Mouse (Mus musculus) mouse embryonic stem cell (cell line): ENCODE data around the gene Tbc1d4.

ENCODE experiments used
- in situ Hi-C, 2 experiments: fragments of 300-500 bp; cut with MboI; formaldehyde crosslinking; loops; 1 replicate in 1 of 2; 3 replicates in 1 of 2; pipeline ENCODE4 v1.14.3; 2019 to 2020; ENCODE audit warnings: low sequenced_read_pairs in 2 of 2, low pct_unique_long_range_greater_than_20kb in 1 of 2, mixed read lengths in 1 of 2; ENCODE audit not compliant: unreplicated experiment in 1 of 2

The Tbc1d4 gene

DNA sequence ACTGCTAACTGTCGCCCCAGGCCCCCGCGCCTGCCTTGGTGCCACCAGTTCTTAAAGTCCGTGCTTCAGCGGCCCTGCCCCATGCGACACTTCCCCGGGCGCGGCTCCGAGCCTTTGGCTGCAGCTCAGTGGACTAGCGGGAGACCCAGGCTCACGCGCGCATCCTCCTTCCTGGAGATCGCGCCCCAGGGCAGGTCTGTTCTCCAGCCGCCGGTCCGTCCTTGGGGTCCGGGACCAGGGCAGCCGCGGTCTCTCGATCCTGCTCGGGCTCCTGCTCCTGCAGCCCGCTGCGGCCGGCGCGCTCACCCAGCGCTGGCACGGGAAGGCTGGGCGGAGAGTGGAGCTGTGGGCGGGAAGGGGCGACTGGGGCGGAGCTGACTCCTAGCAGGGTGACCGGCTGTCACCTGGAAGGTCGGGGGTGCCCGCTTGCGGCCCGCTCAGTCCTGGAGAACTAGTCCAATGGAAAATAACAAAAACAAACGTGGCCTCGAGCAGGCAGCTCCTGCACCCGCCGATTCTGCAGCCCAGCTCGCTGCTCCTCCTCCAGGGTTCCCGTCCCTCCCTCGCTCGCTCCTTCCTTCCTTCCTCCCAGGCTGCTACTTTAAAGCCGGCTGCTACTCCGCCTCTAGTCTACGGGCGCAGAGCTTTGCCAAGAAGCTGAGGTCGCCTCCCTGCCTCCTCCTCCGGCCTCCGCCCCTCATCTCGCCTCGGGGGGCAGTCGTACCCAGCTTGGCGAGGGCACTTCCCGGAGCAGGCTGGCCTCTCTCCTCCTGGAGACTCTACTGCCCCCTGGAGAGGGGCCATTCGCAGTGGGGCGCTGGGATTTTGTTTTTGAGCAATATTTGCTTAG, at the start of gene Tbc1d4:
Tbc1d4 (minus strand) TSS at position 673 of the 850 bp plus-strand sequence.
- in situ Hi-C loops, result no loop called here

DNA sequence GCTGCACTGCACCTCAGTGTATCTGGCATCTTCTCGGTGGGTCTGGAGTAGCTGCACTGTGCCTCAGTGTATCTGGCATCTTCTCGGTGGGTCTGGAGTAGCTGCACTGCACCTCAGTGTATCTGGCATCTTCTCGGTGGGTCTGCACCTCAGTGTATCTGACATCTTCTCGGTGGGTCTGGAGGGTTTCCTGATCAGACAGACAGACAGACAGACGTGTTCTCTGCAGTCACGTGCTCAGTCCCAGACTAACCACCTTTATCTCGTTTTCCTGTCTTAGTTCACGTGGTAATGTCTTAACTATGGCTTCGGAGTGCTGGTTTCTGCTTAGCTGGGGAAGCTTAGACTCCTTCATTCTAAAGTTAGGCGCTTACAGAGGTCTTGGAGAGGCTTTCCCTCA, 47.3 kb upstream of the Tbc1d4 start:
- in situ Hi-C loops, result no loop called here

DNA sequence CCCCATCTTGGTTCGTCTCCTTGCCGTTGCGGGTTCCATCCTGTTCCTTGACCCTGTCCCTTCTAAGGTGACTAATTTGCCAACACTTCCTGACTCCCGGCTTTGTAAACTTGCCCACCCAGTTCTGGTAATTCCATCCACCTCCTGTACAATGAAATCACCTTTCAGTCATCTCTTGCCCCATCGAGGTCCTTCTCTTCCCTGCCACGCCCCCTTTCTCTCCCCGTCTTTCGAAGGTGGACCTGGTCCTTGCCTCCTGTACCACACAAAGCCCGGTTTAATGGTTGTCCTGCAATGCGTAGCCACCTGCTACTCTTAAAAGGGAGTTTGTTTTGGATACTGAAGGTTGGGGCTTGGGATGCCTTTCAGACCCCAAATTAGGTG, 45.5 kb upstream of the Tbc1d4 start:
- in situ Hi-C loops, result no loop called here

DNA sequence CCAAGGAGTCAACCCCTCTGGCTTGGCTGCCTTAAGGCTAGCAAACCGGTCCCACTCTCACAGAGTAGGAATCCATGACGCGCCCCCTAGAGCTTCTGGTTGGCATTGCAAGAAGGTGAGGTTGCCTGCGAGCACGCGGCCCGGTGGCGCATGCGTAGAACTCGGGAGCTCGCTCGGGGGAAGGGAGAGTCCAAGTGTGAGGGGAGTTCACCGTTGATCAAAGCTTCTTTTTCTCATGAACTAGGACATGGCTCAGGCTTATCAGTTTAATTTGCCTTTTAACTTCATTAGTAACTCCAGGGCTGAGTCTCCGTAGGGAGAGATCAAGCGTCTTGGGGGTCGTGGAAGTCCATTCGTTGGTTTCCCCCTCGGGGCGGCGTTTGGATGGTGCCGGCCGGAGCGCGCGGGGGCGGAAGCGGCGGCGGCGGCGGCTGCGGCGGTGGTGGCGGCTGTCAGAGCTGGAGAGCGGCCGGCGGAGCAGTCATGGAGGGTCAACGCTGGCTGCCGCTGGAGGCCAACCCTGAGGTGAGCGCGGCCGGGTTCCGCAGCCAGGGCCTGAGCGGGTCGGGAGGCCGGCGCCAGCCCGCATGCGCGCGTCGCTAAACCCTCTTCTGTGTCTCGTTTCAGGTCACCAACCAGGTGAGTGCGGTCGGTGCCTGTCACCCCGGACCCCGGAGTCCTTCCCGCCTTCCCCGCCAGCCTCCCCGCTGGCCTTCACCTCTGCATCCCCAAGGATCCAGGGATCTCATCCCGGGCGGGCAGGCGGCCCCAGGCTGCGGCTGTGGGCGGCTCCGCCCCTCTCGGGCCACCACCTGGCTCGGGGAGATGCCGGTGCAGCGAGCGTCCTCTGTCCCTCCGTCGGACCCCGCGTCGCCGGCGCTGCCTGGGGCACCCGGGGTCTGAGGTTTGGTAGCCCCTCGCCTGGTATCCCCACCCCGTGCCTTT, 44.9 kb upstream of the Tbc1d4 start, which contains the start of gene Uchl3:
Uchl3 (plus strand) TSS at position 387 of the 945 bp plus-strand sequence.
- in situ Hi-C loops, result no loop called here

DNA sequence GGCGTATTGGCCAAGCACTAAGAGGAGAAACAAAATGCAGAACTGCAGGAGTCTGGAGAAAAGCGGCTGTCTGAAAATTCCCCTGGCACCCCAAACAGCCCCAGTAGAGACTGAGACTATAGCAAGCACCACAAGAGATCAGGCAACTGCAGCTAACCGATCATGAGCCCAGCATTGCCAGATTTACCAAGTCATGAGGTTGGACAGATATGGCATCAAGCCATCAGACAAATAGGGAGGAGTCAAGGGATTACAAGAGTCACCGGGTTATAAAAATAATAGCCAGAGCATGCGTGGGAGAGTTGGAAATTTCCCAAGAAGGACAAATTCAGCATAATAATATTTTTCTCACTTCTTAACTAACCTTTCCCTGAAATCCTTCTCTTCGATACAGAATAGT, 43.6 kb upstream of the Tbc1d4 start:
- in situ Hi-C loops, result no loop called here

DNA sequence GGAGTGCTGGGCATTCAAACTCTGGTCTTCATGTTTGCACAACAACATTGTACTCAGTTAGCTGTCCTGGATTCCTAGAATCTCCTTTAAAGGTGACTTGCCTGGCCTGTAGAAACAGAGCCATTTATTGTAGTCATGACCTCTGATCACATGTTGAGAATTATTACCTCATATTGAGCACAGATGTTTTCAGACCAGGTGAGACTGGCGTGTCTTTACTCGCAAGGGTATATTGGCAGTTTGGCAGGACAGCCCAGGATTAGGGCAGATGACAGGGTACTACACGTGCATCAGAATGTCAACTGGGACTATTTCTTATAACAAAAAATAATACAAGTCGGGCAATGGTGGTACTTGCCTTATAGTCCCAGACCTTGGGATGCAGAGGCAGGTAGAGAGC, 41.6 kb upstream of the Tbc1d4 start:
- in situ Hi-C loops, result no loop called here

DNA sequence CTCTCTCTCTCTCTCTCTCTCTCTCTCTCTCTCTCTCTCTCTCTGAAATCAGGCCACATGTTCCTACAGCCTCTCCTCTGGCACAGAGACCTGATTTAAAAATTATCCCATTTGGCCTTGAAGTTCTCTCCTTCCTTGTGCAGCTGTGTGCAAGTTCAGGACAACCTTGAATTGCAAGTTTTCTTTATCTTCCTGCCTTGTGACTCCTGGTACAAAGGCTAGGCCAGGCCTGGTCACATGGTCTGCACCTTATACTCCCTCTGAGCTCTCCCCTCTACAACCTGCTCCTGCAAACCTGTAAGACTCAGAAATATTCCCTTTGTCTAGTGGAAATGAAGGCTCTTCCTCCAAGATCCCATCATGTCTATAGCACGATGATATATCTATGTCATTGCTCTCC, 36.0 kb upstream of the Tbc1d4 start:
- in situ Hi-C loops, result no loop called here

DNA sequence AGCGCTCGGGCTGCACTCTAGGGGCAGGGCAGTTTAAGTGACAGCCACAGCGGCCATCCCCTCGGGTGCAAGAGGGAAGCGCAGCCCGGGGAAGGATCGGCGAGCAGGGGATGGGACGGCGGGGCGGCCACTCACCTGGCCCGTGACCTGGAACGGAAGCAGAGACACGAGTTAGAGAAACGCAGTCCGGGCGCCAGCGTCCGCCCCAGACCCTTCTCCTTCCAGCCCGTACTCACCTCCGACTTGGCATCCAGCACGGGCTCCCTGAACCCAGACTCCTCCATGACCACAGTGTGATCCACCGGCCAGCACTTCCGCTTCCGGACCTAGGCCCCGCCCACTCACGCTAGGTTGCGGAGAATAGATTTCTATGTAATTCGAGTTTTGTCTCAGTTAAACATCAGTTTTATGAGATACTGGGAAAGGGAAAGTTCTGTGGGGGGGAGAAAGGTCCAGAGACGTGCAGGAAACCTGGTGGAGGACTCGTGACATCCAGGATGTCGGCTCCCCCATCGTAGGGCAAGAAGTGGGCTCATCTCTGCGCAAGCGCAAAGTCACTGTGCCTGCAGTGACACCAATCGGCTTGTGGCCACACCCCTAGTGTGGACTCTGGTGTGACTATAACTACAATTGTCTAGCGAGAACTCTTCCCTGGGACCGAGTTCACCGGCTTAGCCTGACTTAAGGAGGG, 31.3 kb upstream of the Tbc1d4 start, which contains the start of gene Commd6:
Commd6 (minus strand) TSS at position 534 of the 691 bp plus-strand sequence.
- in situ Hi-C loops, result no loop called here

DNA sequence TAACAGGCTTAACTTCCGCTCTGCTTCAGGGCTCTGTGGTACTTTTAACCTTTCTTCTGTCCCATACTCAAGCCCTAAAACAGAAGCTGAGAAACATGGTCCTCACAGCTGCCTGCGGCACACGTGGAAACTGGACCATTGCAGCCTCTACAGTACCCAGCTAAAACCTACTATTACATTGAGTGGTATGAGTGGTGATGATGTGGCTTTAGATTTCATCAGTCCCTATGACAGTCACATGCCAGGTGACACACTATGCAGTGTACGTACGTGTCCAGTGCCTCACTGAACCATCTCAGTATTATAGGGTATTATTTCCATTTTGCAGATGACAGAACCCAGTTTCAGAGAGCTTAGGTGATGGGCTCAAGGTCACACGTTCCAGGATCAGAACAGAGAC, 28.4 kb upstream of the Tbc1d4 start:
- in situ Hi-C loops, result no loop called here

DNA sequence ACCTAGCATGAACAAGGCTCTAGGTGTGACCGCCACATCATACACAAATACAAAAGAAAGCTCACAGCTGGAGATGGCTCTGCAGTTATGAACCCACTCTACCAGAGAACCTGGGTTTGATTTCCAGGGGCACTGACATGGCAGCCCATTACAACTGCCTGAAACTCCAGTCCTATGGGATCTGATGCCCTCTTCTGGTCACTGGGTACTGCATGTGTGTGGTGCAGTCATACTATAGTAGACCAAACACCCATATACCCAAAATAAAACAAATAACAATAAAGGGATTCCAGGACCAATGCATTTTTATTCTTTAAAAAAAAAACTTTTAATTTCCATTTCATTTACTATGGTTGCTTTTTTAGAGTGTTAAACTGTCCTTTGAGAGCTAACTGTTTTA, 26.8 kb upstream of the Tbc1d4 start:
- in situ Hi-C loops, result no loop called here

DNA sequence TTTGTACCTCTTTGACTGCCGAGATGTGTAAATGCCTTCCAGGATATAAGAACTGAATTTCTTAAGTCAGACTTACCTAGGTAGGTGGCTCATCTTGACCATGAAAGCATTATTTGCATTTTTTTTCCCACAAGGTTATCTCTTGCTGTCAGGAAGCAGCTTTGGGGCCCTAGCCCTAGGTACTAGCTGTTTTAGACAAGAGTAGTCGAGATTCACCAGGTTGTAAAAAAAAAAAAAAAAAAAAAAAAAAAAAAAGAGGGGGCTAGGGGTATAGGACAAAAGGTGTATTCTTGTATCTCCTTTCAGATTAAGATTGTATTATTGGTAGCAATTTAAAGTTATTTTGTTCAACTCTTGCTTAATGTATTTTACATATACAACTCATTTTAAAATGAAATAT, 21.6 kb upstream of the Tbc1d4 start:
- in situ Hi-C loops, result no loop called here

DNA sequence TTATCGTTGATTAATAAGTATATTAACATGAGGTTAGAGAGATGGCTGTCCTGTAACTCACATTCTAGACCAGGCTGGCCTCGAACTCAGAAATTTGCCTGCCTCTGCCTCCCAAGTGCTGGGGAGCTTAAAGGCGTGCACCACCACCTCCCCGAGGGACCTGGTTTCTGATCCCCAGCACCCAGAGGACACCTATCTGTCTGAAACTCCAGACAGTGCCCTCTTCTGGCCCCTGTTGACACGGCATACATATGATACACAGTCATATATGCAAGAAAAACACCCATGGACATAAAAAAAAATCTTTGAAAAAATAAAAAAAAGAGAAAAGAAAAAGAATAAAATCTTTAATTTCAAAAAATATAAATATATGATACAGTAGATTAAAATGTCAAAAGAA, 8.7 kb upstream of the Tbc1d4 start:
- in situ Hi-C loops, result no loop called here

DNA sequence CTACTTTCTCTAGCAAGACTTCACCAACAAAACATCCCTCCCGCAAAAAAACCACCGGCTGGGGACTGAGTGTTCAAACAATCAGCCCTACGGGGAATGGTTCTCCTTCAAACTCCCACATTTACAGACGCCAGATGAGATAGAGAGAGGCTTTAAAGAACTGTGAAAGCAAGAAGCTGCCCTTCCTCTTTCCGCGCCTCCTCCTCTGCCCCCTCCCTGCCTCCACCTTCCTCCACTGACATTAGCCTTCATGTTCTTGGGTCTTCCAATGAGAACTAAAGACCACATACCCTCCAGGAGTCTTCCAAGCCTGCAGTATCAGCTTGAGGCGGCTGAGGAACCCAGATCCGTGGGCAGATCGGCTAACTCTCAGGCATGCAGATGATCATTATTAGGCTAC, 7.2 kb upstream of the Tbc1d4 start:
- in situ Hi-C loops, result no loop called here

DNA sequence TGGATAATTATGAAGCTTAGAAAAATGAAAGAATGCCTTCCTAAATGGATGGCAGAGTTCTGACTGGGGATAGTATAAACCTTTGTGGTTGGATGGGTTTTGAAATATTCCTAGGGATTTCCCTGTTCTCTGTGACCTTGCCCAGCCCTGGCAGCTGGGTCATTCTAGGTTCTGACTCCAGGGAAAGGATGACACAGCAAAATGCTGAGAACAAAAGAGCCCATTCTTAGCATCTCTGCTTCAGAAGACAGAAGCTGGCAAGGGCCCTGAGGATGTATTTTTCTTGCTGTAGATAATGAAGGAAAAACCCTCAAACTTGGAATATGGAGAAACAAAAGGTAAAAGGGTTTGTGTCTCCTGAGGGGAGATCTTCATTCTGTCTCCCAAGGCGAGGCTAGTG, 4.2 kb upstream of the Tbc1d4 start:
- in situ Hi-C loops, result no loop called here

DNA sequence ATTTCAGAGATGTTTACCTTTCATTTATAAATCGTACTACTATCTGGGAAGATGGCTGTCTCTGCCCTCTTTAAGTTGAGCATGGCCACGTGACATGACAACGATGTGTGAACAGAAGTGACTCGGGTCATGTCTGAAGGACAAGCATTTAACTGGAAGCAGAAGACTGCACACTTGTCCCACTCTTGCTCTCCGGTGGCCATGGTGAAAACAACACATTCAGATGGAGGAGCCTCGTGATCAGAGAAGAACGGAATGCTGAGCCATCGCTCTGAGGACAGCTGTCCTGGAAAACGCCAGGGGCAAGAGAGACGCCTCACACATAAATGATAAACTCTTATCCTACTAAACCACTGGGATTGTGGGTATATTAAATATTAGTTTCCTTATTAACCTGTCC, 1.7 kb upstream of the Tbc1d4 start:
- in situ Hi-C loops, result no loop called here

DNA sequence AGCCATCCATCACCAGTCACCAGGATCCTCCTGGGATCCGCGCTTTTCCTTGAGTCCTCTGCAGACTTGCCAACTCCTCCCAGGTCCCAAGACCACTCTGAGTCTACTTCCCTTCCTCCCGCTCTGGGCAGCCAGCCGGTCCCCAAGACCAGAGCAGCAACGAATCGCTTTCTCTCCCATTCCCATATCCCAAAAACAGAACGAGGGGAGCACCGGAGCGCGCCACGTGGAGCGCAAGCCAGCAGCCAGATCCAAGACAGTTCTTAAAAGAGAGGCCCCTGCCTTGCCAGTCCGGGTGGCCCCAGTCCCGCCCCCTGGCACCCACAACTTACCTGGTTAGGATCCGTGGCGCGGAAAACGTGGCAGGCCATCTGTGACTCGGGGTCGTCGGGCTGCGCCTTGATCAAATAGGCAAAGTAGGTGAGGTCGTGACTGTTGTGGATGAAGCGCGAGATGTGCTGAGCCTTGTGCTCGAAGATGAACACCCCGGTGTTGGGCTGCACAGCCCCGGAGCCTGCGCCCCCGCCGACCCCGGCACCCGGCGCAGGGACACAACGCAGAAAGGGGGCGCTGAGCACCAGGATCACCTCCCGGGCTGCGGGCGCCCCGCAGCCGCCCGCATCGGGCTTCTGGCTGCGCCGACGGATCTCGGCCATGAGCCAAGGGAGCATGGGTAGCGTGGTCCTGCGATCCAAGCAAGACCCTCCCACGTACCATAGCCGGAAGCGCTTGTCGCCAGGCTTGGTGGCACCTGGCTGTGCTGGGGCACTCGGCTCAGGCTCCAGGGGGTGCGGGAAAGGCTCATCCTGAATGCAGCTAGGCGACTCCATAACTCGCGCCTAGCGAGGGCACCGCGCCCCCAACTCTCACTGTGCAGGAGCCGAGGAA, 1.1 kb downstream of the Tbc1d4 start:
- in situ Hi-C loops, result no loop called here

DNA sequence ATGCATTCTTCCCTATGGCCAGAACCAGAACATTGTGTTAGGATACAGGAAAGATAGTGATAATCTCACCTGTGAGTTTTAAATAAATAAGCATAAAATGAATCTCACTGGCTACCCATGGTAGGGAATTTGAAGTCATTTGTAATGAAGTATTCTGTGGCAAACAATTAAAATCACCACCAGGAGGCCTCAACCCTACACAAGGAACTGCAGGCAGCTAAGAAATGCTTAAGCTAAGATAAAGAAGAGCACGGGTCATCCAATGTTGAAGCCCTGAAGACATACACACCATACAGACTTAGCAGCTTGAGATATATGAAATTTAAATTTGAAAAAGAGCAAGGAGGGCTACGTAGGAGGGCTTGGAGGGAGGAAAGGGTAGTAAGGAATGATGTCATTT, 3.1 kb downstream of the Tbc1d4 start:
- in situ Hi-C loops, result no loop called here

DNA sequence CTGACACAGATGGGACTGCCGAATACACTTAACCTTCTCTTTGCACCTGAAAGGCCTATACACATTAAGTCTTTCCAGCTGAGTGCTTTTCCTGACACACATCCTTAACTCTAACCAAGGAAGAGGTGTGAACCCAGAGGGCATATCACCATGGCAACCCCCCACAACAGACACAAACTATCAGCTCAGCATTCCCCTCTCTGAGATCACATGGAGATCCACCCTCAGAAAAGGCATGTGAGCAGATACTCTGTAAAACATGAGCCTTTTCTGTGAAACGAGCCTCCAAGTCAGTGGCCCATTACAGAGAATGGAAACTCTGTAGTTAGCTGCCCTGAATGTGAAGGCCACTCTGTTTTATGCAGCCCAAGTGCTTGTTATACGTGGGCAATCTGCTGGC, 6.1 kb downstream of the Tbc1d4 start:
- in situ Hi-C loops, result no loop called here
